Mouse (Mus musculus) intestine, embryonic 16.5 days (tissue): ENCODE results near the gene Gm10282. TPM values are rescaled to one million over a fixed set of nuclear protein-coding genes. Genes with fewer than 3 reads are reported as not detected.

Experiments used
- ATAC-seq: fragments of 200-750 bp; cut with Nextera tagmentation; 2 replicates; pipeline ENCODE4 v1.8.0; 2017; ENCODE audit warnings: moderate TSS enrichment, moderate library complexity
- H3K27ac ChIP-seq: fragments of 300-500 bp; sonication (generic); 2 replicates; pipeline ENCODE4 v1.5.1; 2014; ENCODE audit warnings: mild to moderate bottlenecking, low read length
- H3K27me3 ChIP-seq: fragments of 300-500 bp; sonication (generic); replicated peaks from 2 replicates; pipeline ENCODE4 v1.6.1; 2014; ENCODE audit warnings: low read length, control low read depth, mixed read lengths; ENCODE audit not compliant: control insufficient read depth, insufficient read depth
- H3K36me3 ChIP-seq: fragments of 300-500 bp; sonication (generic); 2 replicates; pipeline ENCODE4 v1.6.1; 2014; ENCODE audit warnings: low read length, control low read depth; ENCODE audit not compliant: control insufficient read depth, insufficient read depth
- H3K4me1 ChIP-seq: fragments of 300-500 bp; sonication (generic); 2 replicates; pipeline ENCODE4 v1.6.1; 2014; ENCODE audit warnings: low read length, control low read depth, mixed read lengths; ENCODE audit not compliant: control insufficient read depth, insufficient read depth
- H3K4me2 ChIP-seq: fragments of 300-500 bp; sonication (generic); 2 replicates; pipeline ENCODE4 v1.6.1; 2014; ENCODE audit warnings: low read depth, low read length, control low read depth
- H3K4me3 ChIP-seq: fragments of 300-500 bp; sonication (generic); 2 replicates; pipeline ENCODE4 v1.5.1; 2014; ENCODE audit warnings: mild to moderate bottlenecking, low read length
- H3K9ac ChIP-seq: fragments of 300-500 bp; sonication (generic); 2 replicates; pipeline ENCODE4 v1.6.1; 2014; ENCODE audit warnings: low read depth, low read length
- H3K9me3 ChIP-seq: fragments of 300-500 bp; sonication (generic); 2 replicates; pipeline ENCODE4 v1.6.1; 2016; ENCODE audit warnings: low read length, control low read depth; ENCODE audit not compliant: control insufficient read depth
- WGBS: fragments of 180-500 bp; shearing (Covaris S2); extraction: QIAGEN DNeasy Blood & Tissue Kit; methylation state at CpG from one replicate; pipeline ENCODE4 v1.1.7; 2014; 5-methylcytosine and 5-hydroxymethylcytosine counted together
- polyA plus RNA-seq: library from polyadenylated mRNA; unstranded; fragments of >200 nt; fragmentation: Nextera tagmentation; extraction: Ambion mirVana; gene quantifications from 2 replicates; pipeline ENCODE4 v1.2.1, GENCODE M21; 2015

Gm10282 gene
- 14.3 and 18.9 TPM in 2 replicates for polyA plus RNA-seq

- no peak for ATAC-seq
- H3K9me3 ChIP-seq: no peaks in the 10 kb centered on the region
- H3K4me1 ChIP-seq: peaks cover 3% of the 10 kb centered on the region; the same call in 1 of the 2 replicates
- H3K9ac ChIP-seq: no peak within 1 kb of the TSS
- no peaks in the 10 kb centered on the region for H3K27me3 ChIP-seq
- H3K4me3 ChIP-seq: no peak within 1 kb of the TSS
- WGBS: 73% methylated on average over 14 of the region's 16 CpGs
- H3K36me3 ChIP-seq: no peaks in the 10 kb centered on the region
- no peak within 1 kb of the TSS for H3K27ac ChIP-seq
- H3K4me2 ChIP-seq: no peak within 1 kb of the TSS
Measured at GRCm38 (mm10) chr8:72305210-72305905, at the start of gene Gm10282. Gene Gm10282 (minus strand): TSS chr8:72305260.

GRCm38 (mm10) chr8:72354272-72354671 lies 49.2 kb upstream of the Gm10282 start:
- H3K36me3 ChIP-seq: peaks cover 10% of the 10 kb centered on the region; the same call in 1 of the 2 replicates
- H3K4me1 ChIP-seq: no peaks in the 10 kb centered on the region
- no peak overlapping the region for H3K27ac ChIP-seq
- no peak overlapping the region for H3K4me2 ChIP-seq
- no peak overlapping the region for H3K4me3 ChIP-seq
- H3K9ac ChIP-seq: no peak overlapping the region
- WGBS: 60% methylated on average over 11 of the region's 11 CpGs
- ATAC-seq: no peak
- H3K9me3 ChIP-seq: no peaks in the 10 kb centered on the region
- no peaks in the 10 kb centered on the region for H3K27me3 ChIP-seq

GRCm38 (mm10) chr8:72353700-72354045 lies 48.6 kb upstream of the Gm10282 start:
- WGBS: 84% methylated on average over 7 of the region's 7 CpGs
- H3K27me3 ChIP-seq: no peaks in the 10 kb centered on the region
- H3K27ac ChIP-seq: no peak overlapping the region

GRCm38 (mm10) chr8:72352951-72353699 lies 48.1 kb upstream of the Gm10282 start:
- no peak for ATAC-seq
- Histone ChIP-seq H3K36me3 (peaks cover 9% of the 10 kb centered on the region; the same call in 1 of the 2 replicates), H3K27ac (no peak overlapping the region), H3K4me2 (no peak overlapping the region), H3K27me3 (no peaks in the 10 kb centered on the region), H3K4me1 (no peaks in the 10 kb centered on the region), H3K9me3 (no peaks in the 10 kb centered on the region), H3K4me3 (no peak overlapping the region), H3K9ac (no peak overlapping the region)
- WGBS: 79% methylated on average over 8 of the region's 8 CpGs

More at GRCm38 (mm10) chr8:72353700-72354045, 48.6 kb upstream of the Gm10282 start:
- no peaks in the 10 kb centered on the region for H3K4me1 ChIP-seq
- H3K4me3 ChIP-seq: no peak overlapping the region
- H3K4me2 ChIP-seq: no peak overlapping the region
- H3K36me3 ChIP-seq: peaks cover 10% of the 10 kb centered on the region; the same call in 1 of the 2 replicates
- H3K9ac ChIP-seq: no peak overlapping the region
- H3K9me3 ChIP-seq: no peaks in the 10 kb centered on the region
- ATAC-seq: no peak

GRCm38 (mm10) chr8:72351405-72352005 lies 46.4 kb upstream of the Gm10282 start:
- 89% methylated on average over 7 of the region's 7 CpGs for WGBS
- H3K27me3 ChIP-seq: no peaks in the 10 kb centered on the region

GRCm38 (mm10) chr8:72350727-72351126 lies 45.7 kb upstream of the Gm10282 start:
- Histone ChIP-seq H3K9me3 (no peaks in the 10 kb centered on the region), H3K27ac (no peak overlapping the region), H3K4me1 (no peaks in the 10 kb centered on the region), H3K27me3 (no peaks in the 10 kb centered on the region), H3K36me3 (peaks cover 2% of the 10 kb centered on the region; the same call in 1 of the 2 replicates), H3K9ac (no peak overlapping the region), H3K4me3 (no peak overlapping the region), H3K4me2 (no peak overlapping the region)
- 91% methylated on average over 8 of the region's 8 CpGs for WGBS
- no peak for ATAC-seq

More at GRCm38 (mm10) chr8:72351405-72352005, 46.4 kb upstream of the Gm10282 start:
- Histone ChIP-seq H3K4me3 (no peak overlapping the region), H3K9me3 (no peaks in the 10 kb centered on the region), H3K27ac (no peak overlapping the region), H3K4me2 (no peak overlapping the region), H3K36me3 (peaks cover 2% of the 10 kb centered on the region; the same call in 1 of the 2 replicates), H3K9ac (no peak overlapping the region), H3K4me1 (no peaks in the 10 kb centered on the region)
- no peak for ATAC-seq

GRCm38 (mm10) chr8:72349838-72350237 lies 44.8 kb upstream of the Gm10282 start:
- 88% methylated on average over 9 of the region's 9 CpGs for WGBS
- ATAC-seq: no peak

GRCm38 (mm10) chr8:72348956-72349355 lies 43.9 kb upstream of the Gm10282 start:
- Histone ChIP-seq H3K4me2 (no peak overlapping the region), H3K27me3 (no peaks in the 10 kb centered on the region), H3K4me3 (no peak overlapping the region), H3K9ac (no peak overlapping the region), H3K9me3 (no peaks in the 10 kb centered on the region), H3K36me3 (no peaks in the 10 kb centered on the region), H3K4me1 (no peaks in the 10 kb centered on the region), H3K27ac (no peak overlapping the region)
- no peak for ATAC-seq
- 79% methylated on average over 1 of the region's 1 CpGs for whole genome bisulfite sequencing

More at GRCm38 (mm10) chr8:72349838-72350237, 44.8 kb upstream of the Gm10282 start:
- no peak overlapping the region for H3K4me2 ChIP-seq
- H3K4me1 ChIP-seq: no peaks in the 10 kb centered on the region
- no peak overlapping the region for H3K27ac ChIP-seq
- no peak overlapping the region for H3K9ac ChIP-seq
- no peaks in the 10 kb centered on the region for H3K27me3 ChIP-seq
- H3K9me3 ChIP-seq: no peaks in the 10 kb centered on the region
- H3K4me3 ChIP-seq: no peak overlapping the region
- H3K36me3 ChIP-seq: no peaks in the 10 kb centered on the region

- no peaks in the 10 kb centered on the region for H3K9me3 ChIP-seq
- 90% methylated on average over 2 of the region's 2 CpGs for WGBS
- no peak overlapping the region for H3K9ac ChIP-seq
- no peaks in the 10 kb centered on the region for H3K27me3 ChIP-seq
- no peak overlapping the region for H3K4me3 ChIP-seq
- H3K4me2 ChIP-seq: no peak overlapping the region
- H3K4me1 ChIP-seq: no peaks in the 10 kb centered on the region
- H3K36me3 ChIP-seq: no peaks in the 10 kb centered on the region
- ATAC-seq: no peak
- H3K27ac ChIP-seq: no peak overlapping the region
Measured at GRCm38 (mm10) chr8:72348114-72348513, 43.1 kb upstream of the Gm10282 start.
